Mouse (Mus musculus) c-Kit-negative CD71-positive TER-119-positive erythroid progenitor cells, embryonic 14.5 days (primary cell): ENCODE results near the gene Stc2.
A peak's percentile ranks its signal among the peaks of the same experiment; 100 is the strongest.

Experiments used
- DNase-seq: peaks from one replicate; pipeline ENCODE4 v3.0.0-alpha.2; 2013; ENCODE audit warnings: low read depth, low spot score

Gene Stc2

GRCm38 (mm10) chr11:31369648-31370286 is at the start of gene Stc2:
Gene Stc2, minus strand, starts transcription at chr11:31370074.
- no peak for DNase-seq

DNA sequence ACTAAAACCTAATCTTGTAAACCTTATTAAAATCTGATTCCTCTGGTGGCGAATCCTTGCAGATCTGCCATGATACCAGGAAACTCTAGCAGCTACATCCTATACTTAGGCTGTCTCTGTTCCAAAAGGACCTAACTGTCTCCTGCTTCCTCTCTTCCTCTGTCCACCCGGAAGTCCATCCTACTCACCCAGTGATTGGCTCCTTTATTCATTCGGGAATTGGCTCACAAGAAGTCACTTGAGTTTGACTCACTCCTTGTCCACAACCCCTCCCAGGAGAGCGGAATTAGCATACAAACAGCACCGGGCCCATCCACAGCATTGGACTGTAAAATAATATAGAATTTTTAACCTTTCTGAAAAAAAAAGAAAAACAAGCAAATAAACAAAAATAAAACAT is 47.2 kb upstream of the Stc2 start:
- DNase-seq: no peak

DNA sequence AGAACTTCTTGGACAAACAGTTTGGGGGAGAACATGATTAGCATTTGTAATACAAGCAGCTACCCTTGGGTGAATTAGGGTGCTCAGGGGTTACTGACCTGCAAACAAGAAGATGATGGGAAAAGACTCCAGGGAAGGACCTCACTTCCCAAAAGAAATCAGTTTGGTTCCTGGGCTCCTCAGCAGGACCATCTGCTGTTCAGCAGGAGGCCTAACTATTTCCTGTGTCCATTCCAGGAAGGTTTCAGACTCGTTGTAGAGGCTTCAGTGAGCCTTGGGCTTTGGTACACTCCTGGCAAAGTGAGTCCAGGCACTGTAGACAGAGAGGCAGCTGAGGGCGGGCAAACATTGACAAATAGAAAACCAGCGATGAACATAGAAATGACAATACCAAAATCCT is 42.5 kb upstream of the Stc2 start:
- no peak for DNase-seq

DNA sequence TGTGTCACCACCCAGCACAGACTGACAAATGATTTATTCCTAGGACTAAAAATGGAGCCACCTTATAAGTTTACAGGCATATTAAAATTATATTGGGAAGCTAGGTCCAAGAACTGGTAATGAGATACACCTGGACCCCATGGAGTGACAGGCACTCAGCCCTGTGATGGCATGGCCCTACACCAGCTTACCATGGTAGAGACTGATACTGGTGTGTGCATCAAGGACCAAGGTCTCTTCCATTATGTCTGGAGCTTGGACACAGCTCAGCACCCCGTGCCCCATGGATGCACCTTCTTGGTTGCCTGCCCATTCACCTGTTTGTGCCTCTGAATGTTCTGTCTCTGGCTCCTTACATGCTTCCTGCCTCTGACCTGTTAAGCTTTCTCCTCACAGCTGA is 36.9 kb upstream of the Stc2 start:
- DNase-seq: no peak

DNA sequence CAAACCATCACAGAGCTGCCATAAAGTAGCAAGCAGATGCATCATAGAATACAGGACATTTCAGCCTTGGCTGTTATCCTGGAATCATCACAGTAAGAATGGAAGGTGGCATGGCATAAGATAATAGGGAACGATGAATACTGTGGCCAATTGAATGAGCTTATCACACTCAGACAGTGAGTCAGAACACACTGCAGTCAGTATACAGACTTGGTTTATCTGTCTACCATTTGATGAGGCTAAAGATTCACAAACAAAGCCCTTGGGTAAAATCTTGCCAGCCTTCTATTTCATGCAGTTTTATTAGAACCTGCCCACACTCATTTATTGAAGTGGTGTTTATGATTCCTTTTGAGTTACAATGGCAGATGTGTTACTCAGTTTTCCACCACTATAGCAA is 33.2 kb upstream of the Stc2 start:
- DNase-seq: no peak

DNA sequence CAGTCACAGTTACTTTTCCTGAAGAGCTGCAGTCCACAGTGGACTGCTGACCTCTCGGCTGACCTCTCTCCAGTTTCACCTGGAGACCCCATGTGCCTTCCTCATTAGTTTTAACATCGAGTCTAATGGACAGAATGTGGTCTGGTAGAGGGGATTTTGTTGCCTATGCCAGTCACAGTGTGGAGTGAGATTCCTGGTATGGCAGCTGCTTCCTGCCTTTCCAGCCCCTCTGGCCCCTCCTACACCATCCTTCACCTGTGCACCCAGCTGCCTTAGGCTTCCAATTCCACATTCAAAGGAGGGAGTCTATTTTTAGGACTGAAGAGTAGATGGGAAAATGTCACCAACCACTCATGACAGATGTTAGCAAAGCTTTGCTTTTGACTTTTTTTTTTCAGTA is 28.7 kb upstream of the Stc2 start:
- DNase-seq: no peak

GRCm38 (mm10) chr11:31396638-31397417 is 27.0 kb upstream of the Stc2 start:
- DNase-seq: no peak

DNA sequence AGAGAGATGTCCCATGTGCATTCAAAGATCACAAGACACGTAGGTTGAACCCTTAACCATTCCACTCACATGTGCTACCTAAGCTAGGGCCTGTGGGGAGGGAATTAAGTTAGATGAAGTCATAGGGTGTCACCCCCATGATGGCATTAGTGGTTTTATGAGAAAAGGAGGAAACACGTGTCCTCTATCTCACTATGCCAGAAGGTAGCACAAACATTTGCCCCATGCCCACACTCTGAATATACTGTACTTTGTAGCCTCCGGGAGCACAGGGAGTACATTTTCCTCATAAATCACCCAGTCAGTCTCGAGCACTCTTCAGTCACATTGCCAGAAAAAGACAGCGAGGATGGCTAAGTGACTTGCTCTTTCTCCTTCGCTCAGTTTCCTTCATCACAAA is 24.2 kb upstream of the Stc2 start:
- DNase-seq: no peak

- no peak for DNase-seq
Observed at GRCm38 (mm10) chr11:31392340-31392739, 22.5 kb upstream of the Stc2 start.

DNA sequence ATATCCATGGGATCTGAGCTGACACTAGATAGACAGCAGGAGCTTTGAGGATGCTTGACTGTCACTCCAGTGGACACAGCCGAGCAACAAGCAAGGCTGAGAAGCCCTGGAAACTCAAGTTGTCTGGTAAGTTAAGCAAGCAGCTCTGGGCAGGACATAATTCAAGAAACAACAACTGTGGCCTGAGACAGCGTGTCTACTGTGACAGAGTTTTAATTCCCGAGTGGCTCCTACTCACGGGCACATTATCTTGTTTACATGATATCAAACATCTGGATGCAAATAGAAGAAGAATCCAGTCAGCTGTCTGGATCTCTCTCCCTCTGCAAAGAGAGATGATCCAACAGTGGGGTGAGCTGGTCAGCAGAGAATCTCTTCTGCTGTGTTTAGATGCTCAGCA is 19.0 kb upstream of the Stc2 start:
- no peak for DNase-seq

DNA sequence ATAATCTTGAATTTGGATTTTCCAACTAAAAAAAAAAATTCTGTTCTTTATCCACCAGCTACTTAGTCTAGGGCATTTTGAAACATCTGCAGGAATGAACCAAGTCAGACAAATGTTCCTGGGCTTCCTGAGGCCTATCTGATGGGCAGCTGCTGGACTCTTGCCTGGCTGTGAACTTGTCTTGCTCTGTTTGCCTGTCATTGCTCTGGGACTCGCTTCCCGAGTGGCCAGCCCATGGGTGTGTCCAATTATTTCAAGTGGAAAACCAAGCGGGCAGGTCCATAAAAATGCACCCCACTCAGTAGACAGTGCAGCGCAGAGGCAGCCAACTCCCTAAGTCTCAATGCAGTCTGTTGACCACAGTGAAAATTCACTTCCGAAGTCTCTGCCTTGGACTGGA is 17.7 kb upstream of the Stc2 start:
- no peak for DNase-seq

GRCm38 (mm10) chr11:31386571-31386970 is 16.7 kb upstream of the Stc2 start:
- DNase-seq: no peak

DNA sequence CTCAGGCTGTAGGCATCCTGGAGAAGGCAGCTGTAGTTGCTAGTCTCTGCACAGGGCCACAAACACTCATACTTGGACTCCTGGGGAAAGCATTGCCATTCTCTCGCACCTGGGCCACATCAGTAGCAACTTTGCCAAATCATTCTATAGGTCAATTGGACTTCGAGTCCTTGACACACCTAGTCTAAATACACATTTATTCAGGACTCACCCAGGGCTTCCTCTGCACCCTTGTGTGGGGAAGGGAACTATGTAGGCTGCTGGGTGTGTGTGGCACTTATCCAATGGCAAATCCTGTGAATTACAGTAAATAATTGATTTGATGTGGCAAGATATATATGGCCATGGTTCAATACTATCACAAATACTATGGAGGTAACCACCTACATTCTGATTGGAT is 14.1 kb upstream of the Stc2 start:
- no peak for DNase-seq

DNA sequence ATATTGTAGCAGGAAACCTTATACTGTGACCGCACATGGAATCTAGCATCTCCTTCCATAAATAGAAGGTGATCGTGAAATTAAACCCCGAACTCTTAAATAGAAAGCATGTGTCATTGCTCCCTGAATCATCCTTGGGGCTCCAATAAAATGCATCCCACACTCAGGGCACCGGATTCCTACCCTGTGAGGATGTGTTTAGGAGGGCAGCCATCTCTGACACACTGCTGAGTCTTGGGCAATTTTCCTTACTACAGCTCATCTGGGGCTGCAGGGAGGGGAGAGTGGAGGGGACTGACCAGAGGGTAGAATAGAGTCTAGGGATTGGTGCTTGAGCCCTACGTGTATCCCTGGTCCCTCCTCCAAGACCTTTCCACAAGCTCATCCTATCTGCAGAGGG is 12.3 kb upstream of the Stc2 start:
- no peak for DNase-seq

DNA sequence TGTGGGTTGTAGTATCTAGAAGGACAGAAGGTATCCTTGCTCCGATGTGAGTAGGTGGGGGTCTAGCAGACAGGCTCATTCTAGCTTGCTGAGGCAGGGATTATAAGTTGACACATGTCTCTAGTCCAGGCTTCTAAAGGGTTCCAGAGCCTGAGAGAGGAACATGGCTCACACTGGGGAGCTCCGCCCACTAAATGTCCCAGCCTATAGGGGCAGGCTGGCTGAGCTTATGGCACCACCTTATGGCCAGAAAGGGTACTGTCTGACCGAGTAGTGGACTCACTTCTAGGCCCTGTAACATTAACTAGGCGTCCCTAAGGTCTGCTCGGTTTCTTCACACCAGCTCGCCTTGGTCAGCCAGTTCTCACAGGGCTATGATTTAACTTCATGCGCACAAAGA is 3.6 kb upstream of the Stc2 start:
- DNase-seq: peak; percentile 48

GRCm38 (mm10) chr11:31372206-31372605 is 2.3 kb upstream of the Stc2 start:
- no peak for DNase-seq

DNA sequence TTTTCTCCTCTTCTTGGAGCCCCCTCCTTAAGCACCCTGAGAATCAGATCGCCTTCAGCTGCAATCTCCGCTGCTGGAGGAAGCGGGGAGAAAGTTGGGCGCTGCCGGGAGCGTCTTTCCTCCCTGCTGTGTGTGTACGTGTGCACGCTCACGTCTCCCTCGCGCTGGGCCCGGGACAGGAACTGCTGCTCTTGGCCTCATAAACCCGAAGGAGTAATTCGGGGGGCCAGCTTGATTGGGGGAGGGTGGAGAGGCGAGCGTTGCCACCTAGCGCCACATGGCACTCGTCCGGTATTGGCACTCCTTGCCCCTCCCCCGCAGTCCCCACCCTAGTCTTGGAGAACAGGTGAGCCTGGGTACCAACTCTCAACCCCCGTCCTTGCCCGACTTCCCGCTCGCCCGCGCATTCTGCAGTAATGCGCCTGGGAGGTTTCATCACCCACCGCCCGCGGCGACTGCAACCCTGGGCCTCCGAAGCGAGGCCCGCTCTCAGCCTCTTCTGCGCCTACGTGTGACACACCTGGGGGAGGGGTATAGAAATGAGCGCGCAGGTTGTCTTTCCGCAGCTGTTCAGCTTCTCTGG is 1.5 kb upstream of the Stc2 start:
- no peak for DNase-seq

- no peak for DNase-seq
Observed at GRCm38 (mm10) chr11:31370436-31371230, 759 bp upstream of the Stc2 start.

- DNase-seq: no peak
Observed at GRCm38 (mm10) chr11:31368965-31369647, 768 bp downstream of the Stc2 start.

GRCm38 (mm10) chr11:31368252-31368964 is 1.5 kb downstream of the Stc2 start:
- DNase-seq: no peak

DNA sequence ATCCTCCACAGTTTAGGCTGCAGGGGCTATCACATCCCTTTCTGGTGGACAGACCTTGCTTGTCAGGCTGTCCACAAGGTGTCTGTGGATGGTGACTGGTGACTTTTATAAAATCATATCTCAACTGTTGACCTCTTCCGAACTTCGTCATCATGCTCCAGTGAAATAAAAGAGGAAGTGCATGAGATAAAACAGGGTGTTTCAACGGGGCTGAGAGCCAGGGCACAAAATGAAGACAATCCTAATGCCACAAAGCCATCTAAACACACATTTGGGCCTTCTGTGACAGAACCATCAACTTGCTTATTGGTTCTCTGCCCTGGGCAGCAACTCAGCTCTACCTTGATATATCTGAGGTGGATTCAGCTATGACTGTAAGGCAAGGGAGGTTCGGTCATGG is 3.0 kb downstream of the Stc2 start:
- DNase-seq: no peak
